Mouse (Mus musculus) CD4-positive, CD25-positive, alpha-beta regulatory T cell (primary cell): ENCODE data around the gene Mageb16. TPM values are rescaled to one million over a fixed set of nuclear protein-coding genes. Genes with fewer than 3 reads are reported as not detected.

ENCODE experiments used
- polyA plus RNA-seq: library from polyadenylated mRNA; unstranded; fragments of 100-300 nt; shearing (Covaris generic); gene quantifications from one replicate; pipeline ENCODE4 v1.2.1, GENCODE M21; 2017

The Mageb16 gene
- polyA plus RNA-seq, result not detected

GRCm38 (mm10) chrX:79671411-79671810, at the start of gene Mageb16:
Gene Mageb16, minus strand, starts transcription at chrX:79671435.

Other genes starting within 250 kb of the Mageb16 start
- gene Gm7173, start 154.2 kb downstream of the Mageb16 start, polyA plus RNA-seq, result not detected